Mouse (Mus musculus) cerebellum, adult 8-10 months (tissue): ENCODE data around the gene Atxn1.

Experiments used
- DNase-seq: peaks from one replicate; pipeline ENCODE4 v3.0.0; 2022

The Atxn1 gene

DNA sequence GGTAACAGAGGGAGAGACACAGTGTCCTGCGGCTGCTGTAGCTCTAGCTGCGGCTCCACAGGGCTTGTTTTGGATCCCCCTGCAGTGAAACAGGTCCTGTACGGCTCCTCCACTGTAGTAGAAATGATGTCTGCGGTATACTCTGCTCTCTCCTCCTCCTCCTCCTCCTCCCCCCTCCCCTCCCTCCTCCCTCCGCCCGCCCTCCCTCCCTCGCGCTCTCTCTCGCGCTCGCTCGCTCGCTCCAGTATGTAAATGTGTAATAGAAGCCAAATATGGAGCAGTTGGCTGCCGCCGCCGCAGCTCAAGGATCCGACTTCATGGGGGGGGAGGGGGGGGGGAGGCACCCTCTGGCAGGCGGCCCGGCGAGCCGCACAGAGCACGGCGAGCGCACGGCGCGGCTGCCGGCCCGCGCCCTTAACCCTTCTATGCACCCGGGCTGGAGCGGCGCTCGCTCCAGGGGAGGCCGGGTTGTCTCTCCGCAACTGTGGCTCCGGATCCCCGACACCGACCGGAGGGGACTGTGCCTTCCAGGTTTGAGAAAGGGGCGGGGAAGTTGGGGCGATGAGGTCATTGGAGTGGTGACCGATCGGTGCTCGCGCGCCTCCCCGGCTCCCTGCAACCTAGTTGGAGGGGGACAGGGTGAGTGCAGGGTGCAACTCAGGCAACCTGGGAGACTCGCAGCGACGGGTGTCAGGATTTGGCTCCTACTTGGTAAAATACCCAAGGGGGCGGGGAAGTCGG is at the start of gene Atxn1:
Gene Atxn1, minus strand, starts transcription at position 156 of the 741 bp plus-strand sequence.
- peak; percentile 80 for DNase-seq

DNA sequence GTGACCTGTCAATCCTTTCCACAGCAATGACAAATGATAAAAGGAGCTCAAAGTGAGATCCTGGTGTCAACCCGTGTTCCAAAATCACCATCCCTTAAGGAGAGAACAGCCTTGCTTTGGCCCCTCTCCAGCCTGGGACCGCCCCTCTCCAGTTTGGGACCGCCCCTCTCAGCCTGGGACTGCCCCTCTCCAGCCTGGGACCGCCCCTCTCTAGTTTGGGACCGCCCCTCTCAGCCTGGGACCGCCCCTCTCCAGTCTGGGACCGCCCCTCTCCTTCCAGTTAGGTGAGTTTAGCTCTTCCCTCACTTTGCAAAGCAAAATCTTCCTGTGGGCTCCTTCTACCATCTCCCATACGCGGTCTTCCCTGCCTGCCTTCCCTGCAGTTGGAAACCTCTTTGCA is 46.4 kb upstream of the Atxn1 start:
- DNase-seq = no peak

DNA sequence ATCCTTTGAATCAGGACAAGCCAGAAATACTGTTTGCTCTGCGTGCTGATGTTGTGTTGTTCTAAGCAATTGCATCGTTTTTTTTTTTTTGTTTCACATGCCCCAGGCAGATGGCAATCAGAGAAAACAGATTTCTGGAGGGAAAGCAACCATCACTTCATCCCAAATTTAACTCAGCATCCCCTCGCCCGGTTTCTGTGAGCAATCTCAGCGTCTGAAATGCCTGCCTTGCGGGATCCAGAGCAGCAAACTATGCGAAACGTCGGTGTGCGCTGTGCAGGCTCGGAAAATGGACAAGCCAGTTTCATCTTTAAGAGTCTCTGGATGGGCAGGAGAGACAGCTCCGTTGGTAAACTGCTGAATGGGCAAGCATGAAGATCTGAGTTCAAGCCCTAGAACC is 45.3 kb upstream of the Atxn1 start:
- no peak for DNase-seq

DNA sequence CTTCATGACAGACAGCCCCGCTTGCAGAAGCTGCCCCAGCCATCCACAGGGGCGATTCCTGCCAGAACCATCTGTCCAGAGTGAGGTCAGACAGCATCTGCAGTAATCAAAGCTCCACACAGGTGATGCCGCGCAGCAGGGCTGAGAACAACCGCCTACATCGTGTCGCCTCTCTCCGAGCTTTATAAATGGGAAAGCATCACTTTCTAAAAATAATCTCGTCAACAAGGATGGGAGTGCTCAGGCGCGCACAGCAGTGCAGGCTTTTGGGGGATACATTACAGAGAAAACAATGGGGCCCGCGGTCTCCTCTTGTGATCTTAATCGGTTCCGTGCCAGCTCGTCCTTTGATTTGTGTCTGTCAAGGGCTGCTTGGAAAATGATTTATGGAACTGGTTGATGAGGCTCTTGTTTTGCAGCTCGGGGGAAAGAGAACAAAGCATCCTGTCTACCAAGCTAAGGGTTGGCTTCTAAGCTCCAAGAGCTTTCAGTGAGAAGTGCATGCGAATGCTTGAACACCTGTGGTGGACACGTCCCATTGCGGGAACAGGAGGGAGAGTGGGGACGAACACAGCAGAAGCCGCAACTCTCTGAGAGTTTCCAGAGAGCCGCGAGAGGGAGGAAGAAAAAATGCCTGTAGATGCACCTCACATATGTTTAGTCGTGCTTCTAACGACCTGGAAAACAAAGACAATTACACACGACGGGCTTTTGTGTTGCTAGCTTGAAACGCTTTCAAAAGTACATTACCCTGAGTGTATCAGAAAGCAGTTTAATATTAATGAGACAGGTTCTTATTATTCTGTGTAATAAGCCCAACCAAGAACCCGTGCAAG is 44.2 kb upstream of the Atxn1 start:
- DNase-seq = peak; percentile 21

DNA sequence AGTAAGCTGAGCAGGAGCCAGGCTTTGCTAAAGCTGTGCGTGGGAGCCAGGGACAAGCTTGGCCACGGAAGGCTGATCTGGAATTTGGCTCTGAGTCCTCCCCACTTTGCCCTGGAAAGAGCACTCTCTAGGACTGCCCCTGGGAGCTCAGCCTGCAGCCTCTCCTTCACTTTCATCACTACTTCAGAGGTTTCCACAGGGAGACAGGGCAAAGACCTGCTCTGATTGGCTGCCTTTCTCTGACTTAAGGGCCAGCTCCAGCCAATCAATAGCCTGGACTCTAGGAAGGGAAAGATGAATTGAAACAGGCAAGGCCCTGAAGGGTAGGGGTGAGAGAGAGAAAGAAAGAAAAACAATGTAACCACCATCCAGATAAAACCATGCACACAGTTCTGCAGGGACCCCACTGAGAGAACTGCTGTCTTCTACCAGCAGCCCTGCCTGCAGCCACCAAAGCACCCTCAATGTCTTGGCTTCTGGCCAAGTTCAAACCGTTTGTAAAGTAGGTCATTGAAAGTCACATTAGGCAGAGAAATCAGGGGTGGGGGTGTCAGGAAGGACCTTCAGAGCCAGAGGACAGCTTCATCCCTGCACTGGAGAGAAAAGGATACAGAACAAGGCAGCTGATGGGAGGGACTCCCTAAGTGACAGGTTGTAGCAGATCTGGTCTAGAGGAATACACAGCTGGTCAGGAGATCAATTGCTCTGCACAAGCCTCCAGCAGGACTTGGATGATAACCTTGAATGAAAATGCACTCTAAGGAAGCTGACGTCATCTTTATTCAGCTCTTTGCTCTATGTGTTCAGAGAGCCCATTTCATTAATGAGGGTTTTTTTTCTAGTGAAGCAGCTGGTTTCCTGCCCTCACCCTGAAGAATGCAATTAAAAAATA is 41.6 kb upstream of the Atxn1 start:
- DNase-seq = peak; percentile 38

DNA sequence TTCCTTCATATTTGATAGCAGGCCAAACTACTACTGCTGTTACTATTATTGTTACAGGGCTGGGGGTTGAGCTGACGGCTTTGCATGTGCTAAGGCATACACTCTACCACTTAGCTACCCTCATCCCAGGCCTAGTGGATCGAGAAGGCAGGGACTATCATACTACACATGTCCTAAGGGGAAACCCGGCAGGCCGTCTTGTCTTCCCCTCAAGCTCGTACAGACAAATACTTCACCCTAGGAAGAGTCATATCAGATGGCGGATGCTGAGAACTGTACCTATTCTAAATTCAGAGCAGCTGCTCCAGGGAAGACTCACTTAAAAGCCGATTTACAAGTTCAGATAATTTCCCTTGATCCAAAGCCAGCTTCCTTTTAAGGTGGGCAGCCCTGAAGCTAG is 40.8 kb upstream of the Atxn1 start:
- DNase-seq = no peak

DNA sequence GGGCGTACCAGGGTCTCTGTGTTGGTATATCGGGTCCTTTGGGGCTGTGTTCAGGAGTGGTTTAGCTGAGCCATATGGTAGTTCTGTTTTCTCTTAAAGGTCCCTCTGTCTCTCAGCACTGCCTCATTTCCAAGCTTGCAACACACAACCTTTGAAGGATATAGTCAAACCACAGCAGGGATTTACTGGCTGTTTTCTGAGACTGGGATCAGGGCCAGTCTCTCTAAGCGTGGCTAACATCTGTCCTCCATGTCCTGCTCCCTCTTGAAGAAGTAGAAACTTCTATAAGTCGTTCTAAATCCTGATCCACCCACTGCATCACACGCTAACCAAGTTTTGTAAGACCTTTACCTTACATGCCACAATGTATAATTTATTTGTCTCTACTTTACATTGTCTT is 36.5 kb upstream of the Atxn1 start:
- no peak for DNase-seq

DNA sequence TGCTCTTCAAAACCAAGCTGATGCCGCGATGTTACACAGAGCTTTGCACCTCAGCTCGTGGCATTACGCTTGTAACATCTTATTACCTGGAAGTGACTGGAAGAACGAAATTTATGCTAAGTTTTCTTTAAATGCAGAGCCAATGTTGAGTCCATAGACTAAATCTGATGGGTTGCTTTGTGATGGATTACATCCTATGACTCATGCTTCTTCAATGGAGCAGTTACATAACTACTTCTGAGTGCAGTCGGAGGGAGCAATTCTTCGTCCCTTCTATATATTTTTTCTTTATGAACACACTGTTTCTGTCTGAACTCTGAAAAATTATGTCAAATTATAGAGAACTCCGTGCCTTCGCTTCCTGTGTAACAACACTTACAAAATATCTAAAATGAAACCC is 28.1 kb upstream of the Atxn1 start:
- no peak for DNase-seq

DNA sequence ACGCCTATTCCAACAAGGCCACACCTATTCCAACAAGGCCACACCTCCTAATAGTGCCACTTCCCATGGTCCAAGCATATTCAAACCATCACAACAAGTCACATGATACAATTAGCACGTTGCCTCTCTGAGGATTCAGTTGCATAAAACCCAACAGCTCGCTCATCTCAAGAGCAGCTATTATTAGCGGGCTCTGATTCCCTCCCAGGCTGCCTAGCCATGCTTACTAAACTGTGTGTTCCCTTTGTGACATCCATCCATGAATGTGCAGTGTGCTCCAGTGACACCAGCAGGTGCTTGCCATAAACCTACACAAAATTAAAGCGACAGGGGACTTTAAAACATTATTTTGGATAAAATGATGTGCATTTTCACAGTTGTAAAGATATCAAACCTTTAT is 25.7 kb upstream of the Atxn1 start:
- DNase-seq = no peak

DNA sequence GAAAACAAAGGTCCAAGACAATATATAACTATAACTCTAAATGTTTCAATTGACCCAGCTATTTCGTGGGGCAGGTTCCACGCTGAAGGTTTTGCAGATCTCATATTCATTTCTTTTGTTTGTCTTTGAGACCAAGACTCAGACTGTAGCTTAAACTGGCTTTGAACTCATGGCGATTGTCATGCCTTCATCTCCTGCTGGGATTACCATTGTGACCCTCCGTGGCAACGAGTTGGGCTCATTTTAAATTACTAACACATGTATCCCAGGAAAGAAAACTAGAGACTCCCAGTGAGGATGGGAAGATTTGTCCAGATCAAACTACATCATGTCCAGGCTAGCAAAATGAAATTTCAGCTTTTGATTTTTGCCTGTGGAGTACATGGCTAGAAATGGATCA is 14.4 kb upstream of the Atxn1 start:
- no peak for DNase-seq

DNA sequence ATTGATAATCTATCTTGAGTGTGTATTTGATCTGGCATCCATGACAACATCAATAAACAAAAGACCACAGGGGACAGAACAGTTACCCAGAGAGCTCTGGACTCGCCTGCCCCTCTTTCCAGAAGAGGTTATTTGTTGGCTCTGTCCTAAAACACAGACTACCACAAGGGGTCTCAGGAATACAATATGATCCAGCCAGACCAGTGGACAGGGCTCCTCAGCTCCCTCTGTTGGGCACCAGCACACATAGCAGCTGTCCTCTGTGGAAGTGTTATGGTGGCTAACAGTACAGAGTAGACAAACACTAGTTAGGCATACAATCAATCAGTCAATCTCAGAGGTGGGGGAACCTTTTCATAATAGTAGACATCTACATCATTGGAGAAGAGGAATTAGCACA is 12.1 kb upstream of the Atxn1 start:
- DNase-seq = no peak

DNA sequence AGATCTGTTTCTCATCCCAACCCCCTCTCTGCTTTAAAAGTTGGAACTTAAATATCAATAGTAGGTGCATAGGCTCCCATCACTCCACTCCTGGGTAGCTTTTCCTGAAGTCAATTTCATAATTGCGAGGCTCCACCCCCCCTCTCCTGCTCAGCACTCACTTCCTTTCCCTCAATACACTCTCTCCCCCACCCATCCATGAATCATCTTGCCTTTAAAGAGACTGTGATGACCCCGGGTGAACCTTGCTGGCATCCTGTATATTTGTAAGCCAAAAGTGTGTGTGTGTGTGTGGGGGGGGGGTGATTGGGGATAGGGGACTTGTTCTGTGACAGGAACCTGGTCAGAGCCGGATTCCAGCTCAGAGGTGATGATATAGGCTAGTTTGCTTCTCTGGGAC is 9.8 kb upstream of the Atxn1 start:
- no peak for DNase-seq

DNA sequence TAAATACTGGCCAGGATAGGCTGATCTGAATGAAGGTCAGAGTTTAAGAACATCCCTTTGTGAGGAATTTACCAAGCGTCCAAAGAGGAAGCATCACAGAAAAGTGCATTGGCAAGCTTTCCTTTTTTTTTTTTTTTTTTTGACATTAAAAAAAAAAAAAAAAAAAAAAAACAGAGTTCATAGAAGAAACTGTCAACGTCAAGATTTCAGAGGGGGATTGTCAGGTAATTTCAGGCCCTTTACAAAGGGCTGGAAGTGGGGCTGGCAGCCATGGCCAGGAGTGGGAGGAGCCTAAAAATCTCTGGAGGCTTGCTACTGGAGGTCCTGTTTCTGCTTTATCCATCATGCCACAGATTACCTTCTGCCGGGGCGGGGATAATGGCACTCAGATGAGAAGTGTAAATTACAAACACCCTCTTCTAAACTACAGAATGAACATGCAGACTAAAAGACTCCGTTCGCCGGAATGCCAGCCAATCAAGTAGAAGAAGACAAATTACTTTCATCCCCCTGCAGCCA is 9.2 kb upstream of the Atxn1 start:
- DNase-seq = no peak

DNA sequence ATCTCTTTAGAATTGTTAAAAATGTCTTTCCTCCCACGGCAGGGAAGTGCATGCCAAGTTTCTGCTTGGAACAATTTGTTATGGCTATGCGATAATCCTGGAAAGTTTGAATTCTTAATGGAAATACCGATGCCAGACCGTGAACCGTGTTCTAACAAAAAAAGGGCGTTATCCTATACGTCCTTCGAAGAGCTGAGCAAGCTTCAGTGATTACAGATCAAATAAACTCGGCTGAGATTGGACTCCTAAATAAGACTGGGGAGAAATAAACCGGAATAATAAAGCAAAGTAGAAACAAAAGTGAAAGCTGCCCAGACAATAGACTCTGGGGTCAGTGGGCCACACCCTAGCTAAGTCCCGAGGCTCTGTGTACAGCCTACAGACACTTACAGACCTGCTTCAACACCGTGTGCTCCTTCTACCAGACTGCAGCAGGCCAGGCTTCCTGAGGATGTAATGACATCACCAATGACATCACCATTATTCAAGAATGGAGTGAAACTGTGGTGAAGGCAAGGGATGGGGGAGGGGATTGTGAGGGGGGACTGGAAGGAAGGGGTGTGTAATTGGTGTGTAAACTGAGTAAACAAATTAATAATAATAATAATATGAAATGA is 6.2 kb upstream of the Atxn1 start:
- no peak for DNase-seq

DNA sequence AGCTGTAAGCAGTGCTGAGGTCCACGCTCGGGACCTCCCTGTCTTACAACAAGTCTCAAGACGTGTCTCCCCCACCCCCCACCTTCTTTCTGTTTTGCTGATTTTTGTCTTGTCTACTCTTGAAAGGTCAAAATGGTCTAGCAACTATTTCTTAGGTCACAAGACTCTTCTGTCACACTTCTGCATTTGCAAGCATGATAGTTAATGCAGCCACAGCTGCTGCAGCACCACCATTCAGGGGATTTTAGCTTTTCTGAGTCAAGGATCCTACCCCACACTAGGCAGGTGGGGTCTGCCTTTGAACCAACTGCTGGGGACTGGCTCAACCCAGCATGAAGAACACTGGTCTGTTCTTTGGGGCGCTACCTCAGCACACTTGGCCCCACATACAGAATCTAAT is 3.4 kb upstream of the Atxn1 start:
- DNase-seq = no peak

DNA sequence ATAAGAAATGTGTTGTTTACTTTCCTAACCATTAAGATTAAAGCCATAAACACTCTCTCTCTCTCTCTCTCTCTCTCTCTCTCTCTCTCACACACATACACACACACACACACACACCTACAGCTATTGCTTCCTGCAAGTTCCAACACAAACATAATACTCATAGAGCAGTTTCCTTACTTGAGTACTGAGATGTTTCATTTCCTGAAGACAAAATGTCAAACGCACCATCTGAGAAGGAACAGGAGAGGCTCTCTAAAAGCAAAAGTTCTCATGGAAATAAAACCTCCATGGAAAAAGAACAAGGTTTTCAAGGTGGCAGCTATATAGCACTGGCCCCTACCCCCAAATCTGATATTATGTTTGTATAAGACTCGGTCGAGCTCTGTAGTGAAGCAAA is 2.6 kb upstream of the Atxn1 start:
- DNase-seq = no peak

DNA sequence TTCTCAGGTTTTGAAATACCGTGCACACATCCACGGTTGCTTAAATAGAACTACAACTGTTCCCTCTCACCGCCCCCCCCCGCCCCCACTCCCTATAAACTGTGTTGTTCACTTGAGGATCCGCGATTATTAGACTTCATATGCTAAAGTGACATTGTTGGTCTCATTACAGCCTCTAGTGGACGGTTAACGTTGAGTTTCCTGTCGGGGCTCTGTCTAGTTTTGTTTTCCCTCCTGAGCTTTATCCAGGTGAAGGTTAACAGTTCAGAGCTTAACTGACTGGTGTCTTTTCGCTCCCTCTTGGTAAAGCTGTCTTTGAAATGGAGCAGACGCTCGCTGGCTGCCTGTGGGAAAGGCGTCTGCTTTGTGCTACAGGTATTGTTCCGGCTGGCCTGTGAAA is 1.8 kb upstream of the Atxn1 start:
- peak; percentile 29 for DNase-seq

DNA sequence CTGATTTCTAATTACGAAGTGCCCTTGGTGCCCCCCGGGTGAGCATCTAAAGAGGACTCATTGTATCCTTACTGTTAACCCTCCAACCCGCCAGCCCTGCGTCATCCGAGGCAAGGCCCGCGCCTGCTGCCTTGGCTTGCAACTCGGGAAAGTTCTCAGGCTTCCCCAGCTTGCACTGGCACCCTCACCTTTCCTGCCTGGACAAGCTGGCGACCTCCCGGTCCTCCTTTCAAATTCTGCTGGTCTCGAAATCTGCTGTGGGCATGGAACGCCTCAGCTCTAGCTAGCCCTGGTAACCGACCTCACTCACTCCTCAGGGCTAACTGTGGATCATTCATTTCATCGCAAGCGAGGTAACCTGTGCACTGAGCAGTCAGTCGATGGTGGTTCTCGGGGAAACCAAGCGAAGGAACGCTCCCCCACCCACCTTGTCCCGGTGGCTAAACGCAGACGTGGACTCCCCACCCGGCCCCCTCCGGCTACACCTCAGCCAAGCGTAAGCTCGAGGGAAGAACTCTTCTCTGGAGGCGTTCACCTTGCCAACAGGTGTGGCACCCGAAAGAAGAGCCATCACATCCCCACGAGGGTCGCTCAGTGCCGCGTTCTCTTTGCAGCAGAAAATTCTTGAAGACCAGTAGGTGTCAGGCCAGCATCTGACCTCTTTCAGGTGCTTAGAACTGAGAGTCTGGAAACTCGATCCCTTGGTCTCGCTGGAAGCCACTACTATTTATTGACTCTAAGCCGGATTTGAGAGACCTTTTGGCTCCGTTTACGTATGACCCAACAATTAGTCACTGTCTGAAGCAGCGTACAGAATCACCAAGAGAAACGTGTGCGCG is 1.0 kb upstream of the Atxn1 start:
- no peak for DNase-seq

DNA sequence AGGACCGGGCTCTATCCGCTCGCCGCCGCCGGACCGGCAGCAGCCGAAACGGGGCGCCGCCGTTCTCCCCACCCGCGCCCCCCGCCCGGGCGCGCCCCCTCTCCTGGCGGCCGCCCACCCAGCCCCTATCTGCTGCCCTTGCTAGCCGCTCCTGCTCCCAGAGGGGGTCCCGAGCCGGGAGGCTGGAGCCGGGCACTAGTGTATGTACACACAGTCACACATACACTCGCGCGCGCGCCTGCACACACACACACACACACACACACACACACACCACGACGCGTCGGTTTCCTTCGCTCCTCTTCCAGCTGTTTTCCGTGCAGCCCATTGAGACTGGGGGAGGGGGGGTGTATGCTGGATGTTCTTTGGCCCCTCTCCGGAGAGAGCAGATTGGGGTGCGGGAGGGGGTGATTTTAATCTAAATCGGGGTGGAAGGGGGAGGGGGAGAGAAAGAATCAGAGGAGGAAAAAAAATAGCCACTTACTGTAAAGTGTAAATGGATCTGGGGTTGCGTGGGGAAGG is 416 bp downstream of the Atxn1 start:
- peak; percentile 54 for DNase-seq

DNA sequence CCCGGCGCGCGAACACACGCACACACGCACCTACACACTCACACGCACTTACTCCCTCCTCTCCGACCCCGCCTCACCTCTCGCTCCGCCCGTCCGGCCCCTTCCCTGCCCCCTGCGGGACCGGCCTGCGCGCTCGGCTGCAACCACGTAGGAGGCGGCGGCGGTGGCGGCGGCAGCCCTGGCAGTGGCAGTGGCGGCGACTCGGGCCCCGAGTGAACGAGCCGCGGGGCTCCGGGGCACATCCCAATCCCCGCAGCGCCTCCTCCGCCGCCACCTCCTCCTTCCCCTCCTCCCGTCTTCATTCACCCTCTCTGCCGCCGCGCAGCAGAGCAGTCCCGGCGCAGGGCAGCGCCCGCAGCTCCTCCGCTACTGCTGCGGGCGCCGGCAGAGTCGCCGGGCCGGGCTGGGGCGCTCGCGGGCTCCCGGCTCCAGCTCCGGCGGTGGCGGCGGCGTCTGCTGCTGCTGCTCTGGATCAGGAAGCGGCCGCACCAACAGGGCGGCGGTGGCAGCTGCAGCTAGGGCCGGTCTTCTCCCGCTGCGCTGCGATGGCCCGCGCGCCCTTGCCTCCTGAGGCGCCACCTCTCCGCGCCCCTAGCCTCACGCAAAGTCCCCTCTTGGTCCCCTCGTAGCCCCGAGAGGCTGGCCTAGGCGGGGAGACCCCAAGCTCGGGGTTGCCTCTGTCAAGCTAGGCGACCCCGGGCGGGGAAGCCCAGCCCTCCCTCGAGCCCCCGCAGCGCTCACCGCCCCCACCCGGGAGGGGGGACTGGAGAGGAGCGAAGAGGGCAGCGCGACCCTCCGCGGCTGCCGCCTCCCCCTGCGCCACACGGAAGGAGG is 1.1 kb downstream of the Atxn1 start:
- peak; percentile 79 for DNase-seq

DNA sequence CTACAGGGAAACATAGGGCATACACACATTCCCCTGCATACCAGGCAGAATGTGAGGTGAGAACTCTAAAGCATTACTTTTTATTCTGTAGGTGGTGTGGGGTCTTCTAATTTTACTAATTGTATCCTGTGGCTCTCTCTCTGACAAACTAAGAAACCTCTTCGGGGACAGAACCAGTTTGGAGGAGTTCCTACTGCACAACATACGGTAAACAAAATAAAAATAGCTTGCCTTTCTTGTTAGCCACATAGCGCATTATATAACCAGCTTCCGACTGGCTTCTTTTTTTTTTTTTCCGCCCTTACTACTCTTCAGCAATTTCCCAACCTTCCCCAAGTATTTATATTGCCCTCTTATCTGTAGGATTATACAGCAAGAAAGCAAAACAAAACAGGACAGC is 2.0 kb downstream of the Atxn1 start:
- DNase-seq = peak; percentile 31
